Mouse (Mus musculus) liver, embryonic 11.5 days (tissue): Measurements from ENCODE around the gene C2cd4c. TPM values are rescaled to one million over a fixed set of nuclear protein-coding genes. Genes with fewer than 3 reads are reported as not detected.

ENCODE experiments used
- ATAC-seq: fragments of 200-750 bp; cut with Nextera tagmentation; replicated peaks from 2 replicates; pipeline ENCODE4 v1.8.0; 2017; ENCODE audit warnings: moderate number of reproducible peaks, mild to moderate bottlenecking, moderate TSS enrichment, moderate library complexity; ENCODE audit not compliant: low FRiP score
- DNase-seq: peaks from one replicate; pipeline ENCODE4 v3.0.0-alpha.2; 2017; ENCODE audit warnings: low spot score
- H3K27ac ChIP-seq: fragments of 300-500 bp; sonication (generic); 2 replicates; pipeline ENCODE4 v1.5.1; 2014; ENCODE audit warnings: mild to moderate bottlenecking, low read depth, low read length, control low read depth
- H3K27me3 ChIP-seq: fragments of 300-500 bp; sonication (generic); replicated peaks from 2 replicates; pipeline ENCODE4 v1.6.1; 2014; ENCODE audit warnings: low read length, mixed read lengths; ENCODE audit not compliant: control insufficient read depth, insufficient read depth
- H3K36me3 ChIP-seq: fragments of 300-500 bp; sonication (generic); 2 replicates; pipeline ENCODE4 v1.6.1; 2014; ENCODE audit warnings: mild to moderate bottlenecking, low read length, moderate library complexity, mixed read lengths; ENCODE audit not compliant: control insufficient read depth, insufficient read depth
- H3K4me1 ChIP-seq: fragments of 300-500 bp; sonication (generic); replicated peaks from 2 replicates; pipeline ENCODE4 v1.6.1; 2014; ENCODE audit warnings: low read length, mixed read lengths; ENCODE audit not compliant: control insufficient read depth, insufficient read depth
- H3K4me2 ChIP-seq: fragments of 300-500 bp; sonication (generic); 2 replicates; pipeline ENCODE4 v1.6.1; 2014; ENCODE audit warnings: mild to moderate bottlenecking, control low read depth, moderate library complexity
- H3K4me3 ChIP-seq: fragments of 300-500 bp; sonication (generic); 2 replicates; pipeline ENCODE4 v1.5.1; 2014; ENCODE audit warnings: low read depth, low read length, control low read depth
- H3K9ac ChIP-seq: fragments of 300-500 bp; sonication (generic); 2 replicates; pipeline ENCODE4 v1.6.1; 2014; ENCODE audit warnings: low read depth, low read length, control low read depth
- H3K9me3 ChIP-seq: fragments of 300-500 bp; sonication (generic); 2 replicates; pipeline ENCODE4 v1.6.1; 2016; ENCODE audit warnings: low read length, inconsistent platforms, mixed read lengths; ENCODE audit not compliant: control insufficient read depth
- WGBS: fragments of 180-500 bp; shearing (Covaris S2); extraction: QIAGEN DNeasy Blood & Tissue Kit; methylation state at CpG from one replicate; pipeline ENCODE4 v1.1.7; 2014; 5-methylcytosine and 5-hydroxymethylcytosine counted together
- polyA plus RNA-seq: library from polyadenylated mRNA; unstranded; fragments of >200 nt; fragmentation: Nextera tagmentation; extraction: Ambion mirVana; gene quantifications from 2 replicates; pipeline ENCODE4 v1.2.1, GENCODE M21; 2014

C2cd4c gene
- polyA plus RNA-seq, 1 experiment from 2014 or later = not detected

DNA sequence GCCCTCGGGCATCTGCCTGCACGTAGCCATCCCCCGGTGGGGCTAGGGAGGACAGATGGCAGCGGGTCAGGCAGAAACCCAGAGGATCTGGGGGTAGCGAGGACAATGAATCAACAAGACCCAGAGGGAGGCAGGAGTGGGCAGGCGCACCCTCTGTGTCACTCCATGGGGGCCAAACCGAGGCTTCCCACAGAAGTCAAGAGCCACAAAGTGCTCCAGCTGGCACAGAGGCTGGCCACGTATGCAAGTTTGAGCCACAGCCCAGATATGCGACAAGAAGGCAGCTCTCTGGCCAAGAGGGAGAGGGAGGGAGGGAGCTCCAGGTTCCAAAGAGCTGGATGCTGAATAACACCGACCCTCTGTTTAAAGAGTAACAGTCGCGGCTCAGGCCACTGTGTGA, 10.1 kb upstream of the C2cd4c start:
- Histone ChIP-seq H3K36me3 (no peaks in the 10 kb centered on the region), H3K4me3 (no peak overlapping the region), H3K27me3 (0 out of 2 replicates have a peak, but pooled peaks cover 3% of the 10 kb centered on the region), H3K9me3 (no peaks in the 10 kb centered on the region), H3K9ac (no peak overlapping the region), H3K4me2 (no peak overlapping the region), H3K27ac (no peak overlapping the region), H3K4me1 (no peaks in the 10 kb centered on the region)
- ATAC-seq (no peak), DNase-seq (no peak)
- 76% methylated on average over 12 of the region's 12 CpGs for WGBS

- Histone ChIP-seq H3K4me2 (no peak overlapping the region), H3K9me3 (no peaks in the 10 kb centered on the region), H3K4me3 (no peak overlapping the region), H3K9ac (no peak overlapping the region), H3K27ac (no peak overlapping the region), H3K4me1 (peaks cover 11% of the 10 kb centered on the region; the same call in 1 of the 2 replicates), H3K36me3 (no peaks in the 10 kb centered on the region), H3K27me3 (peaks cover 30% of the 10 kb centered on the region)
- 83% methylated on average over 5 of the region's 5 CpGs for WGBS
- ATAC-seq = no peak
- DNase-seq = no peak
Observed at GRCm38 (mm10) chr10:79616376-79616775, 2.6 kb upstream of the C2cd4c start.

GRCm38 (mm10) chr10:79615860-79616259, 2.0 kb upstream of the C2cd4c start:
- Histone ChIP-seq H3K4me2 (no peak overlapping the region), H3K36me3 (no peaks in the 10 kb centered on the region), H3K27ac (no peak overlapping the region), H3K4me3 (no peak overlapping the region), H3K9ac (no peak overlapping the region), H3K9me3 (no peaks in the 10 kb centered on the region), H3K27me3 (peaks cover 35% of the 10 kb centered on the region), H3K4me1 (peaks cover 11% of the 10 kb centered on the region; the same call in 1 of the 2 replicates)
- no peak for ATAC-seq
- no peak for DNase-seq
- 20% methylated on average over 8 of the region's 8 CpGs for WGBS

DNA sequence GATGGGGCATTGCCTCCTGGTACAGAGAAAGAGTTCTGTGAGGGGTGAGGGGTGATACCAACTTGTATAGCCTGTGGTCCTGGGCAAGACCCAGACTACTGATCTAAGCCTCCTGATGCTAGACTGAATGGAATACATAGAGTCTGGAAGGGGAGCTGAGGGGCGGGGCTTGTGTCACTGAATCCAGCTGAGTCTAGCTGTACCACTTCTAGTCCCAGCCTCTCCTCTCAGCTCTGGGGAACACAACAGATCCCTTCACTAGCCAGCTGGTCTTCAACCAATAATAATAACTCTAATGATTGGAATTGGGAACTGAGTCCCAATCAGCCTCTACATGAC, 449 bp upstream of the C2cd4c start:
- H3K4me1 ChIP-seq = peaks cover 11% of the 10 kb centered on the region; the same call in 1 of the 2 replicates
- H3K36me3 ChIP-seq = no peaks in the 10 kb centered on the region
- H3K9me3 ChIP-seq = no peaks in the 10 kb centered on the region
- peaks cover 37% of the 10 kb centered on the region for H3K27me3 ChIP-seq
- H3K9ac ChIP-seq = no peak overlapping the region
- DNase-seq (no peak), ATAC-seq (no peak; the same call in 1 of the 2 replicates)
- H3K4me3 ChIP-seq = peak overlapping the region; percentile 57
- 75% methylated on average over 1 of the region's 1 CpGs for WGBS
- H3K27ac ChIP-seq = no peak overlapping the region
- H3K4me2 ChIP-seq = peak overlapping the region; percentile 94

DNA sequence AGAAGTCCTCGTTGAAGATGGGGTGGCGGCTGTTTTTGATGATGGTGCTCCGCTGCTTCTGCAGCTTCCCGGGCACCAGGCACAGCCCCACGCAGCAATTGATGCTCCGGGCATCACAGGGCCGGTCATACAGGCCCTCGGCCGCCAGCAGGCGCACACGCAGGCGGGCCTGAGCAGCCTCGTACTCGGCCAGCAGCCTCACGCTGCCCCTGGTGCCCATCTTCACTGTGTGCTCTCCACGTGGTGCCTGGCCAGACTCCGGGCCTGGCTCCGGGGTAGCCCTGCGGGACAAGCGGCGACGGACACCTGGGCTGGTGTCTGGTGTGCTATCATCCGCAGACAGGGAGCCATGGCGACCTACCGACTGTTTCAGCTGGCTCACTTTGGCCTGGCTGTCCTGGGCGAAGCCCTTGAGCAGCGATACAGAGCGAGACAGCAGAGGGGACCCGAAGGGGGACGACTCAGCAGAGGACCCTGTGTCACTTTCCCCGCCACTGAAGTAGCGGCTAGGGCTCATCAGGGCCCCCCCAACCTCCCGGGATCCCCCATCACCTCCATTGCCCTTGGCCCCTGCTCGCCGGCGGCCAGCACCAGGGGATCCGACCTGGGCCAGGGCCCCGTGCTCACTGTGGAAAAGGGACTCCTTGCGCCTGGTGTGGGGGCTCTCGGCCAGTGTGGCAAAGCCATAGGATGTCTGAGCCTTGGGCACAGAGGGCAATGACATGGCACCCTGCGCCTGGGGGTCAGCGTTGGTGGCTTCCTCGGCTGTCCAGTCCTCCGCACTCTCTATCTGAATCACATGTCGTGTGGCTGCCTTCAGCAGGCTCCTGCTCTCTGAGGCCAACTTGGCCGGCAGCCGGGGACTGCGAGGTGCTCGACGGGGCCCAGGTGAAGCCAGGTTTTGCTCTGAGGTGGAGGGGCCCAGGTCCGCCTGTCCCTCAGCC, 1.4 kb downstream of the C2cd4c start:
- H3K9ac ChIP-seq = no peak overlapping the region
- DNase-seq = peak; percentile 41
- peaks cover 11% of the 10 kb centered on the region; the same call in 1 of the 2 replicates for H3K4me1 ChIP-seq
- peaks cover 41% of the 10 kb centered on the region for H3K27me3 ChIP-seq
- H3K4me3 ChIP-seq = no peak overlapping the region; the same call in 1 of the 2 replicates
- no peaks in the 10 kb centered on the region for H3K9me3 ChIP-seq
- ATAC-seq = no peak
- no peaks in the 10 kb centered on the region for H3K36me3 ChIP-seq
- peak overlapping the region; percentile 43 for H3K4me2 ChIP-seq
- no peak overlapping the region for H3K27ac ChIP-seq
- 14% methylated on average over 51 of the region's 51 CpGs for WGBS

DNA sequence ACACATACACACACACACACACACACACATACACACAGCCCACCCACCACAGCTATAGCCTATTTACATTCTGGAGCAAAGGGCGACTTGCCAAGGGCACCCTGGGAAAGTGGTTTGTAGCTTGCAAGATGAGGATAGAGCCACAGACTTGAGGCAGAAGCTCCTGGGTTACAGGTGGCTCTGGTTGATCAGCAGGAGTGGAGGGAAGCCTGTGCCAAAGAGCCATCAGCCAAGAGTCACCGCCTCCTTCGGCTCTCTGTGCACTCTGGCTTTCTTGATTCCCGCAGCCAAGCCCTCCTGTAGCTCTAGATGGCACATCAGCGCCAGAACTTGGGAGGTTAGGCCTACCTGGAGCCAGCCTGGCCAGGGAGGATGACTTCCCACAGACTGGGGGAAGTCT, 2.5 kb downstream of the C2cd4c start:
- DNase-seq = no peak
- Histone ChIP-seq H3K27ac (no peak overlapping the region), H3K36me3 (no peaks in the 10 kb centered on the region), H3K4me3 (no peak overlapping the region), H3K4me1 (peaks cover 11% of the 10 kb centered on the region; the same call in 1 of the 2 replicates), H3K27me3 (peaks cover 41% of the 10 kb centered on the region), H3K9ac (no peak overlapping the region), H3K9me3 (no peaks in the 10 kb centered on the region), H3K4me2 (no peak overlapping the region)
- ATAC-seq = no peak
- 37% methylated on average over 5 of the region's 5 CpGs for WGBS

- peaks cover 11% of the 10 kb centered on the region; the same call in 1 of the 2 replicates for H3K4me1 ChIP-seq
- H3K27ac ChIP-seq = no peak overlapping the region
- DNase-seq = no peak
- H3K9ac ChIP-seq = no peak overlapping the region
- no peaks in the 10 kb centered on the region for H3K9me3 ChIP-seq
- 66% methylated on average over 3 of the region's 3 CpGs for WGBS
- no peak overlapping the region for H3K4me3 ChIP-seq
- no peaks in the 10 kb centered on the region for H3K36me3 ChIP-seq
- peaks cover 41% of the 10 kb centered on the region for H3K27me3 ChIP-seq
- no peak overlapping the region for H3K4me2 ChIP-seq
- no peak for ATAC-seq
Observed at GRCm38 (mm10) chr10:79609276-79609675, 4.5 kb downstream of the C2cd4c start.

- Histone ChIP-seq H3K4me2 (no peak overlapping the region), H3K9ac (no peak overlapping the region), H3K36me3 (no peaks in the 10 kb centered on the region), H3K27ac (no peak overlapping the region), H3K27me3 (peaks cover 29% of the 10 kb centered on the region), H3K4me1 (peaks cover 7% of the 10 kb centered on the region; the same call in 1 of the 2 replicates), H3K4me3 (no peak overlapping the region), H3K9me3 (no peaks in the 10 kb centered on the region)
- DNase-seq (no peak), ATAC-seq (no peak)
- 31% methylated on average over 2 of the region's 2 CpGs for WGBS
Observed at GRCm38 (mm10) chr10:79607892-79608291, 5.9 kb downstream of the C2cd4c start.

- no peak for ATAC-seq
- no peak overlapping the region for H3K9ac ChIP-seq
- 63% methylated on average over 4 of the region's 4 CpGs for WGBS
- no peak overlapping the region for H3K4me2 ChIP-seq
- no peaks in the 10 kb centered on the region for H3K9me3 ChIP-seq
- no peaks in the 10 kb centered on the region for H3K36me3 ChIP-seq
- no peak overlapping the region for H3K4me3 ChIP-seq
- peaks cover 16% of the 10 kb centered on the region for H3K27me3 ChIP-seq
- DNase-seq = no peak
- no peaks in the 10 kb centered on the region; the same call in 1 of the 2 replicates for H3K4me1 ChIP-seq
- no peak overlapping the region for H3K27ac ChIP-seq
Observed at GRCm38 (mm10) chr10:79606537-79606936, 7.3 kb downstream of the C2cd4c start.
